Mouse (Mus musculus): ENCODE results near the gene Pard3b. TPM values are rescaled to one million over a fixed set of nuclear protein-coding genes. Genes with fewer than 3 reads are reported as not detected.

The Pard3b gene
- polyA plus RNA-seq, 1 experiment from 2014 or later: 15.4 TPM

GRCm38 (mm10) chr1:62234039-62234438 is 595.4 kb downstream of the Pard3b start:
- Histone ChIP-seq H3K4me3 (ENCODE audit: low read depth, low read length) (no peak overlapping the region), H3K27ac (ENCODE audit: low read depth, low read length) (no peak overlapping the region), H3K4me1 (replicated peaks; ENCODE audit: control insufficient read depth, insufficient read depth, low read length) (no peaks in the 10 kb centered on the region), H3K4me2 (ENCODE audit: low read depth, low read length, severe bottlenecking) (no peak overlapping the region), H3K27me3 (ENCODE audit: control insufficient read depth, insufficient read depth, low read length) (no peaks in the 10 kb centered on the region), H3K9ac (ENCODE audit: low read length) (no peak overlapping the region), H3K9me3 (ENCODE audit: control insufficient read depth, low read length) (no peaks in the 10 kb centered on the region), H3K36me3 (ENCODE audit: control insufficient read depth, insufficient read depth, low read length) (no peaks in the 10 kb centered on the region)
- WGBS: 64% methylated on average over 1 of the region's 1 CpGs
- ATAC-seq (replicated peaks; ENCODE audit: low FRiP score): no peak
- no peak for DNase-seq (ENCODE audit: low spot score)

DNA sequence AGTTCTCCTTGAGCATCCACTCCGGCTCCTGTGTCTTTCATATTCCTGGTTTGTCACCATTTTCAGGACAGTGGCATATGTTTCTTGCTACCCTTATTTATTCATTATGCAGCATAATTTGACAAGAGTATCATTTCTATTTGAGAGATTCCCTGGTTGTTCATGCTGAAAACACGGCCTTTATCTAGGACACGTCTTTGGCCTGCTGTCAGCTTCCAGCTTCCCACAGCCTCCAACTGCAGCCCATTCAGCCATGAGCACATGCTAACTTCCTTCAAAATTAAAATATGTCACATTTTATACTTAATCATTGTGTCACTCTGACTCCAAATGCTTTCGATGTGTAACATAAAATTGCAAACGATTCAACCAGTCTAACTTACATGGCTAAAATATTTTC is 596.5 kb downstream of the Pard3b start:
- H3K4me1 ChIP-seq (replicated peaks; ENCODE audit: control insufficient read depth, insufficient read depth, low read length): no peaks in the 10 kb centered on the region
- no peaks in the 10 kb centered on the region for H3K9me3 ChIP-seq (ENCODE audit: control insufficient read depth, low read length)
- DNase-seq (ENCODE audit: low spot score): no peak
- H3K36me3 ChIP-seq (ENCODE audit: control insufficient read depth, insufficient read depth, low read length): no peaks in the 10 kb centered on the region
- no peaks in the 10 kb centered on the region for H3K27me3 ChIP-seq (ENCODE audit: control insufficient read depth, insufficient read depth, low read length)
- 93% methylated on average over 5 of the region's 5 CpGs for WGBS
- no peak overlapping the region for H3K27ac ChIP-seq (ENCODE audit: low read depth, low read length)
- ATAC-seq (replicated peaks; ENCODE audit: low FRiP score): no peak
- no peak overlapping the region for H3K9ac ChIP-seq (ENCODE audit: low read length)
- no peak overlapping the region for H3K4me3 ChIP-seq (ENCODE audit: low read depth, low read length)
- H3K4me2 ChIP-seq (ENCODE audit: low read depth, low read length, severe bottlenecking): no peak overlapping the region

DNA sequence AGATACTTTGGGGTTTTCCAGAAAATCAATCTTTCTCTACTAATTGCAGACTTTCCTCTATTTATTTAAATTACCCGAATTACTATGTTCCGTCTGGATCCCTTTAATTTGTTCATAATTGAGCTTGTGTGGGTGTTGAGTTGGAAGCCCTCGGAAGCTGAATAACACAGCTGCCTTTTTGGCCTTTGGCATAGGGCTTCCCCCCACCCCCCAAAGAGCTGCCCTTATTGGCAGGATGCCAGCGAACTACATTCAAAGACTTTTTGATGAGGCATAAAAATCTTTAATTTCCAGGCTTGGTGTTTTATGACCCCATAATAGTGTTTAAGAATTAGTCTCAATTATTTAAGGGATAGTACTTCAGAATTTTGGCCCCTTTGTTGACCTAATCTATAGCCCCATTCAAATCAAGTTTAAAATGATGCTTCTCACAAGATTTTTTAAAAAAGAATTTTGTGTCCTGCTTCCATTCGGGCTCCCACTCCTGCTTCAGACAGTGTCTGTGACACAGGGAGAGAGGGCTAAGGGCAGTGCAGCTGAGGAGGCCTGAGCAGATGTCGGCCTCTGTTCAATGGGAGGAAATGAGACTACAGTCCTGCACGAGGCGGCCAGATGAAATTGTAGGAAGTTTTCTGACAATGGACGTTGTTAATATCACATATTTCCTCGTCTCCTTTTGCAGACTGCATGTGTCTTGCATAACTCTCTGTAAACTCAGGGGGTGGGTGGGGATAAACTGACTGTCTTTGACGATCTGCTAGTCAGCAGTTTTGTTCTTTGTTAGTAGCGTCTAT is 605.8 kb downstream of the Pard3b start:
- DNase-seq (ENCODE audit: low spot score): no peak
- Histone ChIP-seq H3K27me3 (ENCODE audit: control insufficient read depth, insufficient read depth, low read length) (no peaks in the 10 kb centered on the region), H3K9ac (ENCODE audit: low read length) (no peak overlapping the region), H3K4me3 (ENCODE audit: low read depth, low read length) (no peak overlapping the region), H3K36me3 (ENCODE audit: control insufficient read depth, insufficient read depth, low read length) (no peaks in the 10 kb centered on the region), H3K9me3 (ENCODE audit: control insufficient read depth, low read length) (no peaks in the 10 kb centered on the region), H3K4me1 (replicated peaks; ENCODE audit: control insufficient read depth, insufficient read depth, low read length) (no peaks in the 10 kb centered on the region), H3K27ac (ENCODE audit: low read depth, low read length) (no peak overlapping the region), H3K4me2 (ENCODE audit: low read depth, low read length, severe bottlenecking) (no peak overlapping the region)
- WGBS: 51% methylated on average over 12 of the region's 12 CpGs
- ATAC-seq (replicated peaks; ENCODE audit: low FRiP score): no peak

DNA sequence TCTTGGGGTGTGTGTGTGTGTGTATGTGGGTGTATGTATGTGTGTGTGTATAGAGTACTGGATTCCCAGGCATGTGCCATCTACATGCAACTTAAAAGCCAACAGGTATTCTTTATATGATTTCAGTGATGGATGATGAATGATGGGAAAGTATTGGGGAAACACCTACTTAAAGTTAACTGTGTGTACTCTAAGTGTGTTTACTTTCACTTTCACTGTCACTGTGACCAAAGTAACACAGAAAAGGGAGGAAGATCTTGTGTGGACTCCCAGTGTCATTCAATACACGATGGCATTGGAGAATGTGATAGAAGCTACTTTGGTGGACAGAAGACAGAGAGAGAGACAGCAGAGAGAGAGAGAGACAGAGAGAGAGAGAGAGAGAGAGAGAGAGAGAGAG is 613.8 kb downstream of the Pard3b start:
- H3K36me3 ChIP-seq (ENCODE audit: control insufficient read depth, insufficient read depth, low read length): no peaks in the 10 kb centered on the region
- H3K4me2 ChIP-seq (ENCODE audit: low read depth, low read length, severe bottlenecking): no peak overlapping the region
- no peak overlapping the region for H3K4me3 ChIP-seq (ENCODE audit: low read depth, low read length)
- WGBS: 95% methylated on average over 1 of the region's 1 CpGs
- no peak overlapping the region for H3K9ac ChIP-seq (ENCODE audit: low read length)
- no peaks in the 10 kb centered on the region for H3K9me3 ChIP-seq (ENCODE audit: control insufficient read depth, low read length)
- H3K27me3 ChIP-seq (ENCODE audit: control insufficient read depth, insufficient read depth, low read length): no peaks in the 10 kb centered on the region
- no peaks in the 10 kb centered on the region for H3K4me1 ChIP-seq (replicated peaks; ENCODE audit: control insufficient read depth, insufficient read depth, low read length)
- no peak overlapping the region for H3K27ac ChIP-seq (ENCODE audit: low read depth, low read length)
- ATAC-seq (replicated peaks; ENCODE audit: low FRiP score) (no peak), DNase-seq (ENCODE audit: low spot score) (no peak)

GRCm38 (mm10) chr1:62254316-62254715 is 615.7 kb downstream of the Pard3b start:
- no peak for ATAC-seq (replicated peaks; ENCODE audit: low FRiP score)
- 78% methylated on average over 4 of the region's 4 CpGs for WGBS
- DNase-seq (ENCODE audit: low spot score): no peak

GRCm38 (mm10) chr1:62254888-62255287 is 616.3 kb downstream of the Pard3b start:
- Histone ChIP-seq H3K9ac (ENCODE audit: low read length) (no peak overlapping the region), H3K4me2 (ENCODE audit: low read depth, low read length, severe bottlenecking) (no peak overlapping the region), H3K36me3 (ENCODE audit: control insufficient read depth, insufficient read depth, low read length) (no peaks in the 10 kb centered on the region), H3K9me3 (ENCODE audit: control insufficient read depth, low read length) (no peaks in the 10 kb centered on the region), H3K4me3 (ENCODE audit: low read depth, low read length) (no peak overlapping the region), H3K27ac (ENCODE audit: low read depth, low read length) (no peak overlapping the region), H3K4me1 (replicated peaks; ENCODE audit: control insufficient read depth, insufficient read depth, low read length) (no peaks in the 10 kb centered on the region), H3K27me3 (ENCODE audit: control insufficient read depth, insufficient read depth, low read length) (no peaks in the 10 kb centered on the region)
- DNase-seq (ENCODE audit: low spot score) (no peak), ATAC-seq (replicated peaks; ENCODE audit: low FRiP score) (no peak)
- 57% methylated on average over 1 of the region's 1 CpGs for WGBS

More at GRCm38 (mm10) chr1:62254316-62254715, 615.7 kb downstream of the Pard3b start:
- no peak overlapping the region for H3K4me2 ChIP-seq (ENCODE audit: low read depth, low read length, severe bottlenecking)
- no peak overlapping the region for H3K9ac ChIP-seq (ENCODE audit: low read length)
- H3K4me1 ChIP-seq (replicated peaks; ENCODE audit: control insufficient read depth, insufficient read depth, low read length): no peaks in the 10 kb centered on the region
- no peaks in the 10 kb centered on the region for H3K9me3 ChIP-seq (ENCODE audit: control insufficient read depth, low read length)
- no peaks in the 10 kb centered on the region for H3K36me3 ChIP-seq (ENCODE audit: control insufficient read depth, insufficient read depth, low read length)
- no peaks in the 10 kb centered on the region for H3K27me3 ChIP-seq (ENCODE audit: control insufficient read depth, insufficient read depth, low read length)
- no peak overlapping the region for H3K4me3 ChIP-seq (ENCODE audit: low read depth, low read length)
- no peak overlapping the region for H3K27ac ChIP-seq (ENCODE audit: low read depth, low read length)

- H3K4me3 ChIP-seq (ENCODE audit: low read depth, low read length): no peak overlapping the region
- H3K4me2 ChIP-seq (ENCODE audit: low read depth, low read length, severe bottlenecking): no peak overlapping the region
- DNase-seq (ENCODE audit: low spot score) (no peak), ATAC-seq (replicated peaks; ENCODE audit: low FRiP score) (no peak)
- no peaks in the 10 kb centered on the region for H3K36me3 ChIP-seq (ENCODE audit: control insufficient read depth, insufficient read depth, low read length)
- no peak overlapping the region for H3K9ac ChIP-seq (ENCODE audit: low read length)
- no peaks in the 10 kb centered on the region for H3K27me3 ChIP-seq (ENCODE audit: control insufficient read depth, insufficient read depth, low read length)
- H3K9me3 ChIP-seq (ENCODE audit: control insufficient read depth, low read length): no peaks in the 10 kb centered on the region
- WGBS: 78% methylated on average over 3 of the region's 3 CpGs
- no peak overlapping the region for H3K27ac ChIP-seq (ENCODE audit: low read depth, low read length)
- no peaks in the 10 kb centered on the region for H3K4me1 ChIP-seq (replicated peaks; ENCODE audit: control insufficient read depth, insufficient read depth, low read length)
Measured at GRCm38 (mm10) chr1:62276466-62276865, 637.8 kb downstream of the Pard3b start.

GRCm38 (mm10) chr1:62278586-62278985 is 640.0 kb downstream of the Pard3b start:
- no peak for ATAC-seq (replicated peaks; ENCODE audit: low FRiP score)
- no peaks in the 10 kb centered on the region for H3K36me3 ChIP-seq (ENCODE audit: control insufficient read depth, insufficient read depth, low read length)
- H3K9me3 ChIP-seq (ENCODE audit: control insufficient read depth, low read length): no peaks in the 10 kb centered on the region
- 84% methylated on average over 1 of the region's 1 CpGs for WGBS
- H3K27me3 ChIP-seq (ENCODE audit: control insufficient read depth, insufficient read depth, low read length): no peaks in the 10 kb centered on the region
- H3K9ac ChIP-seq (ENCODE audit: low read length): no peak overlapping the region
- no peak overlapping the region for H3K27ac ChIP-seq (ENCODE audit: low read depth, low read length)
- H3K4me2 ChIP-seq (ENCODE audit: low read depth, low read length, severe bottlenecking): no peak overlapping the region
- no peaks in the 10 kb centered on the region for H3K4me1 ChIP-seq (replicated peaks; ENCODE audit: control insufficient read depth, insufficient read depth, low read length)
- no peak for DNase-seq (ENCODE audit: low spot score)
- H3K4me3 ChIP-seq (ENCODE audit: low read depth, low read length): no peak overlapping the region

- Histone ChIP-seq H3K4me1 (replicated peaks; ENCODE audit: control insufficient read depth, insufficient read depth, low read length) (no peaks in the 10 kb centered on the region), H3K9me3 (ENCODE audit: control insufficient read depth, low read length) (no peaks in the 10 kb centered on the region), H3K27ac (ENCODE audit: low read depth, low read length) (no peak overlapping the region), H3K4me3 (ENCODE audit: low read depth, low read length) (no peak overlapping the region), H3K9ac (ENCODE audit: low read length) (no peak overlapping the region), H3K36me3 (ENCODE audit: control insufficient read depth, insufficient read depth, low read length) (no peaks in the 10 kb centered on the region), H3K4me2 (ENCODE audit: low read depth, low read length, severe bottlenecking) (no peak overlapping the region), H3K27me3 (ENCODE audit: control insufficient read depth, insufficient read depth, low read length) (no peaks in the 10 kb centered on the region)
- DNase-seq (ENCODE audit: low spot score): no peak
- no peak for ATAC-seq (replicated peaks; ENCODE audit: low FRiP score)
Measured at GRCm38 (mm10) chr1:62280586-62280985, 642.0 kb downstream of the Pard3b start.

Data from forebrain, embryonic 11.5 days (tissue).